Mouse (Mus musculus) liver, adult 2 months (tissue): ENCODE results near the gene Prkd3. TPM values are rescaled to one million over a fixed set of nuclear protein-coding genes. Genes with fewer than 3 reads are reported as not detected.

Source experiments
- DNase-seq: peaks from one replicate; pipeline ENCODE4 v3.0.0-alpha.2; 2011; ENCODE audit warnings: low read depth, low spot score; ENCODE audit errors: extremely low read depth
- H3K27ac ChIP-seq: fragments of 200-500 bp; replicated peaks from 2 replicates; pipeline ENCODE4 v1.5.1; 2012; ENCODE audit warnings: low read depth, mild to moderate bottlenecking, control low read depth, inconsistent platforms, low read length; ENCODE audit not compliant: insufficient read depth
- H3K27me3 ChIP-seq: fragments of 200-500 bp; 2 replicates; pipeline ENCODE4 v1.6.1; 2012; ENCODE audit warnings: mild to moderate bottlenecking, moderate library complexity, low read length, inconsistent platforms; ENCODE audit not compliant: control insufficient read depth, insufficient read depth
- H3K36me3 ChIP-seq: fragments of 200-500 bp; 2 replicates; pipeline ENCODE4 v1.6.1; 2012; ENCODE audit warnings: low read length, inconsistent platforms; ENCODE audit not compliant: control insufficient read depth, insufficient read depth
- H3K4me1 ChIP-seq: fragments of 200-500 bp; 2 replicates; pipeline ENCODE4 v1.6.1; 2011; ENCODE audit warnings: low read length; ENCODE audit not compliant: control insufficient read depth, insufficient read depth
- H3K4me3 ChIP-seq: fragments of 200-500 bp; 2 replicates; pipeline ENCODE4 v1.5.1; 2011; ENCODE audit warnings: low read depth, mild to moderate bottlenecking, control low read depth, low read length, moderate library complexity; ENCODE audit not compliant: insufficient read depth
- H3K79me2 ChIP-seq: fragments of 200-500 bp; 2 replicates; pipeline ENCODE4 v1.6.1; 2012; ENCODE audit warnings: inconsistent platforms, mild to moderate bottlenecking, low read length, moderate library complexity; ENCODE audit not compliant: control insufficient read depth, insufficient read depth
- H3K9ac ChIP-seq: fragments of 200-500 bp; 2 replicates; pipeline ENCODE4 v1.6.1; 2012; ENCODE audit warnings: low read depth, mild to moderate bottlenecking, control low read depth, inconsistent platforms, low read length
- CTCF ChIP-seq: fragments of 200-500 bp; IDR thresholded peaks from 2 replicates; pipeline ENCODE4 v1.5.1; 2011; ENCODE audit warnings: low read depth, low read length, control low read depth
- POLR2A ChIP-seq: fragments of 200-500 bp; IDR thresholded peaks from 2 replicates; pipeline ENCODE4 v1.6.1; 2011; ENCODE audit warnings: low read length, control low read depth; ENCODE audit not compliant: insufficient read depth; ENCODE audit errors: extremely low read depth
- WGBS: fragments of 180-500 bp; shearing (Covaris S2); methylation state at CpG from one replicate; pipeline ENCODE4 v1.1.7; 2018; 5-methylcytosine and 5-hydroxymethylcytosine counted together
- polyA plus RNA-seq: library from polyadenylated mRNA; depleted of rRNA; stranded (reverse); fragments of >200 nt; gene quantifications from 2 replicates; pipeline ENCODE4 v1.2.3, GENCODE M21; 2012
- total RNA-seq: library from RNA; depleted of rRNA; stranded (reverse); fragments of >200 nt; gene quantifications from 2 replicates; pipeline ENCODE4 v1.2.3, GENCODE M21; 2014

The Prkd3 gene
- total and polyA plus RNA-seq, 2 experiments = 79.6 to 191 TPM

DNA sequence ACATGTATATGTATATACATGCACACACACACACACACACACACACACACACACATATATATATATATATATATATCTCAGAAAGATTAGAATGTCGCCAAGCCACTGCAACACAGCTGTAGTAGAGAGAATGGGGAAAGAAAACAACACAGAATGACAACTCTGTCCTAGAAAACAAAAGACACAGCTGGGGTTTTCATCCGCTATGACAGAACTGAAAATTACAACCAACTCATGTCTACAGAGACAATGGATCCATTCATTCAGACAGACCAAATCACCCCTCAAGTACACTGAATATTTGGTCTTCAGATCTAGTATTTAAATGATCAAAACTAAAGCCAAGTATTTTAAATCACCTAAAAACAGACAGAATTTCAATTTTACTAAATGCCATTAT, 26.9 kb downstream of the Prkd3 start:
- WGBS = 77% methylated on average over 2 of the region's 2 CpGs
- H3K9ac ChIP-seq = no peak overlapping the region
- peaks cover 23% of the 10 kb centered on the region for H3K4me1 ChIP-seq
- TF ChIP-seq POLR2A = no peak
- no peak for TF ChIP-seq CTCF
- H3K4me3 ChIP-seq = no peak overlapping the region
- no peak overlapping the region for H3K27ac ChIP-seq
- H3K27me3 ChIP-seq = no peaks in the 10 kb centered on the region
- no peak for DNase-seq
- H3K36me3 ChIP-seq = no peaks in the 10 kb centered on the region
- peaks cover 5% of the 10 kb centered on the region; the same call in 1 of the 2 replicates for H3K79me2 ChIP-seq

DNA sequence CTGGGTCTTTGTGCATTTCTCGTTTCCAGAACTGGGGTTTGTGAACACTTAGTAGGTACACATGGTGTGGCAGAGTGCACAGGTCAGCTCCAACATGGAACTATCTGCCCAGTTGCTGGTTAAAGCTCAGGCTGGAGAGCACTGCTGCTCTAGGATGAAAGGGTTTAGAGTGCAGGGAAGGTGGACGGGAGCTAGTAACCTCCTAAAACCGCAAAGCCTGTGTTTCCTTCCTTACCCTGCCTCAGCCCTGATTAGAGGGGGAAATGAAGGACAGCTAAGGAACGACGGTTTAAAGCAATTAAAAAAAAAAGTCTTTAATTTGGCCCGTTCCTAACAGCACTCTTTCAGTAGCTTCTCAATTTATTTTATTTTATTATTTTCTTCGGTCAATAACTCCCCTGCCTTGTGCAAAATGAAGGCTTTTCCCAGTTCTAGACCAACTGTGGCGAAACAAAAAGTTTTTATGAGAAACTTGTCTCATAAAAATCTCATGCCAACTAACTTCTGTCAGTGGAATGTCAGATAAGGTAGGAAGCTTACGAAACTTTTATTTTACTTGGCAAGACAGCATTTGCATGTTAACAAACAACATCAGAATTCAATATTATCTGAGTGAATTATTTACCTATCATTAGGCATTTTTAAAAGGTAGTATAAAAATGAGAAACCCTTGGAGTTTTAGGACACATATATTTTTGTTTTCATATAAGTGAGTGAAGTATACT, 28.2 kb downstream of the Prkd3 start:
- Histone ChIP-seq H3K36me3 (no peaks in the 10 kb centered on the region), H3K9ac (peak overlapping the region; percentile 49), H3K79me2 (peaks cover 2% of the 10 kb centered on the region; the same call in 1 of the 2 replicates), H3K27ac (peak overlapping the region; percentile 97), H3K27me3 (no peaks in the 10 kb centered on the region), H3K4me1 (peaks cover 24% of the 10 kb centered on the region), H3K4me3 (peak overlapping the region; percentile 36)
- DNase-seq = peak; percentile 96
- TF ChIP-seq POLR2A (no peak), CTCF (no peak)
- WGBS = 11% methylated on average over 9 of the region's 9 CpGs

DNA sequence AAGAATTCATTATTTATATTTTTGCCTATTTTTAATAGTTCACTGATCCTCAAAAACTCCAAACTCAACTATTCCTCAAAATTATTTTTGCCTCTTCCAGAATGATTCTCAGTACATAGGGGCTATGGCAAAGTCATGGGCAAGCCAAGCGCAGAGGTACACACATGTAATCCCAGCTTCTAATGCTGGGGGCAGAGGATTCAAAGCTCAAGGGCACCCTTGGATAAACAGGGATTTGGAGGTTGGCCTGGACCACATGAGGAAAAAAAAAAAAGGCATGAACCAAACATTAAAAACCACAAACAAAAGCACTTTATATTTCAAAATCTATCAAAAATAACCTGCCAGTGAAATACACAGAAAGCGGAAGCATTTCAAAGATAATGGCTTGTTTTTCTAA, 29.1 kb downstream of the Prkd3 start:
- Histone ChIP-seq H3K27ac (peak overlapping the region; percentile 49), H3K9ac (no peak overlapping the region), H3K79me2 (peaks cover 2% of the 10 kb centered on the region; the same call in 1 of the 2 replicates), H3K27me3 (no peaks in the 10 kb centered on the region), H3K4me1 (peaks cover 26% of the 10 kb centered on the region), H3K36me3 (no peaks in the 10 kb centered on the region), H3K4me3 (no peak overlapping the region)
- TF ChIP-seq POLR2A (no peak), CTCF (no peak)
- 17% methylated on average over 2 of the region's 2 CpGs for WGBS
- peak; percentile 81 for DNase-seq

DNA sequence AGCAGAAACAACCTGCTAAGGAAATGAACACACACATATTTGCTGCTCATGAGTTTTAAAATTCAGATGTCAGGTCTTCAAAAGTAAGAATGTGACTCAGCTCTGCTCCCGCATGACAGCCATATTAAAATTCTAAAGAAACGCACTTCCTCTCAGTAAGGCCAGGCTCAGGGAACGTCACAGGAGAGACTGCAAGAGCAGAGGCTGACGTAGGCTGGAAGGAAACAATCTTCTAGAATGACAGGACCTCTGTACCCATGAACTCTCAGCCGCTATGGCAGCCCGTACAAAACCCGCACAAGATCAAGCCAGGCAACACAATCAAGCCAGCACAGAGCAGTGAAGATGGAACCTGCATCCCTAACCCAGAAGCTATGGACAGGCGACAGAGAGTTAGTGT, 31.6 kb downstream of the Prkd3 start:
- Histone ChIP-seq H3K4me3 (no peak overlapping the region), H3K36me3 (no peaks in the 10 kb centered on the region), H3K4me1 (peaks cover 20% of the 10 kb centered on the region), H3K9ac (no peak overlapping the region), H3K27me3 (no peaks in the 10 kb centered on the region), H3K27ac (no peak overlapping the region), H3K79me2 (peaks cover 12% of the 10 kb centered on the region; the same call in 1 of the 2 replicates)
- WGBS = 39% methylated on average over 8 of the region's 8 CpGs
- peak; percentile 83 for DNase-seq
- TF ChIP-seq CTCF (no peak), POLR2A (no peak)

DNA sequence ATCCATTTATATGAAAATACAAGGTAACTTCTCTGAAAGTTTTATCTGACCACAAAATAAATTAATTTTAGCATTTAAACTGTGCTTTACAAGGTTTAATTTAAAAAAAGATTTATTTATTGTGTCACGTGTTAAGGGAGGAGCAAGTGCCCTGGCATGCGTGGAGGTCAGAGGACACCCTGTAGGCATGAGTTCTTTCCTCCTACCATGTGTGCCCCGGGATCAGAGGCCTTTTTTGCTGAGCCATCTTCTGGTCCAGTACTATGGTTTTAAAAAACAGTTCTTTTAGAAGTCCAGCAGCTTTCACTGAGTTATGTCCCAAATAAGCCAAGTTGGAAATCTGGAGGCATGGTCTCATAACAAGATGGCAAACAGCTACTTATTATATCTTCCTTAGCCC, 36.9 kb downstream of the Prkd3 start:
- H3K79me2 ChIP-seq = peaks cover 15% of the 10 kb centered on the region; the same call in 1 of the 2 replicates
- TF ChIP-seq POLR2A (no peak), CTCF (no peak)
- 22% methylated on average over 3 of the region's 3 CpGs for WGBS
- peak overlapping the region; percentile 87 for H3K4me3 ChIP-seq
- H3K27ac ChIP-seq = peak overlapping the region; percentile 91
- peak; percentile 88 for DNase-seq
- peaks cover 32% of the 10 kb centered on the region for H3K36me3 ChIP-seq
- H3K9ac ChIP-seq = peak overlapping the region; percentile 81; the same call in 1 of the 2 replicates
- H3K27me3 ChIP-seq = no peaks in the 10 kb centered on the region
- H3K4me1 ChIP-seq = peaks cover 16% of the 10 kb centered on the region

DNA sequence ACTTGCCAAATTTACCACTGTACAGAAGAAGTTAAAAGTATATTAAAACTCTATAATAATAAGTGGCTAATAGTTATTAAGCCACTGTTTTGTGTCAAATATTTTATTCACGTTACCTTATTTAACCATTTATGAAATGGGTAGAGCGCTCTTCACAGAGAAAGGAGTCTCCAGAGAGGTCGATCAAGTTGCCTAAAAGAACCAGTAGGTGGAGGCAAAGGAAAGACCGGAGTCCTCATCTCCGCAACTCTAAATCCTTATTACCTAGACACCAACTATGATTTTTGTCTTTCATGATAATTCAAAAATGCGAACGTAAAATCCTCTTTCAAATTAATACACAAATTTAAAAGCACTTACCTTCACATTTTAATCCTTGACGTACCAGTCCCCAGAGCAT, 37.5 kb downstream of the Prkd3 start:
- H3K4me3 ChIP-seq = peak overlapping the region; percentile 87
- H3K79me2 ChIP-seq = peaks cover 15% of the 10 kb centered on the region; the same call in 1 of the 2 replicates
- peaks cover 16% of the 10 kb centered on the region for H3K4me1 ChIP-seq
- 37% methylated on average over 8 of the region's 8 CpGs for WGBS
- DNase-seq = peak; percentile 65
- H3K27ac ChIP-seq = no peak overlapping the region
- no peak for TF ChIP-seq POLR2A
- TF ChIP-seq CTCF = peak; percentile 46
- H3K36me3 ChIP-seq = peaks cover 33% of the 10 kb centered on the region
- H3K9ac ChIP-seq = no peak overlapping the region
- H3K27me3 ChIP-seq = no peaks in the 10 kb centered on the region
